Mouse (Mus musculus) heart, postnatal 10 days (tissue): Measurements from ENCODE around the gene Pitx2. TPM values are rescaled to one million over a fixed set of nuclear protein-coding genes. Genes with fewer than 3 reads are reported as not detected.

ENCODE experiments used
- DNase-seq, 2 experiments: peaks; one replicate each; pipeline ENCODE4 v3.0.0; 2021
- intact Hi-C: fragments of 180-260 bp; cut with DNase I; formaldehyde crosslinking; loops from one replicate; pipeline ENCODE4 v1.15.1; 2025
- total RNA-seq, 2 experiments: library from RNA; stranded (reverse); gene quantifications; 2 replicates each; pipeline ENCODE4 v1.2.3; 2021

The Pitx2 gene
- total RNA-seq, 2 experiments from 2014 or later, result 1.4 to 1.6 TPM

- intact Hi-C loops, result loop anchor here (2.0 to 10.0 kb wide), 5 partner anchors 14 to 1196 kb away; no protein-coding TSS in a partner anchor
- peak in 1 of 2 experiments; percentile 22 for DNase-seq
These were observed 1.5 kb downstream of the Pitx2 start for GRCm38 (mm10) chr3:129201156-129201555.

GRCm38 (mm10) chr3:129201681-129202255, 2.1 kb downstream of the Pitx2 start:
- intact Hi-C loops, result loop anchor here (2.0 to 10.0 kb wide), 5 partner anchors 13 to 1197 kb away; no protein-coding TSS in a partner anchor
- DNase-seq, result peak in 1 of 2 experiments; percentile 2

- DNase-seq, result peak in 1 of 2 experiments; percentile 6
- intact Hi-C loops, result loop anchor here (5.0 to 10.0 kb wide), 4 partner anchors 678 to 1198 kb away; no protein-coding TSS in a partner anchor
These were observed 3.4 kb downstream of the Pitx2 start for GRCm38 (mm10) chr3:129202871-129203740.

GRCm38 (mm10) chr3:129203761-129204440, 4.2 kb downstream of the Pitx2 start:
- DNase-seq, result no peak
- intact Hi-C loops, result loop anchor here (1.0 to 10.0 kb wide), 5 partner anchors 679 to 1199 kb away; no protein-coding TSS in a partner anchor

GRCm38 (mm10) chr3:129204441-129205313, 5.0 kb downstream of the Pitx2 start:
- intact Hi-C loops, result loop anchor here (1.0 to 10.0 kb wide), 5 partner anchors 680 to 1200 kb away; no protein-coding TSS in a partner anchor
- DNase-seq, result peak; percentile 82 to 86

GRCm38 (mm10) chr3:129205481-129206175, 6.0 kb downstream of the Pitx2 start:
- no peak for DNase-seq
- intact Hi-C loops, result loop anchor here (10.0 kb wide), 3 partner anchors 681 to 1201 kb away; no protein-coding TSS in a partner anchor

- intact Hi-C loops, result loop anchor here (10.0 kb wide), 3 partner anchors 682 to 1202 kb away; no protein-coding TSS in a partner anchor
These were observed 7.1 kb downstream of the Pitx2 start for GRCm38 (mm10) chr3:129206776-129207175.

GRCm38 (mm10) chr3:129207231-129208030, 7.8 kb downstream of the Pitx2 start:
- DNase-seq, result no peak
- intact Hi-C loops, result loop anchor here (10.0 kb wide), 3 partner anchors 683 to 1203 kb away; no protein-coding TSS in a partner anchor

More at GRCm38 (mm10) chr3:129206776-129207175, 7.1 kb downstream of the Pitx2 start:
- no peak for DNase-seq

GRCm38 (mm10) chr3:129208031-129208380, 8.3 kb downstream of the Pitx2 start:
- intact Hi-C loops, result loop anchor here (10.0 kb wide), 3 partner anchors 683 to 1203 kb away; no protein-coding TSS in a partner anchor
- DNase-seq, result no peak

GRCm38 (mm10) chr3:129208421-129208820, 8.7 kb downstream of the Pitx2 start:
- DNase-seq, result no peak
- intact Hi-C loops, result loop anchor here (10.0 kb wide), 3 partner anchors 684 to 1204 kb away; no protein-coding TSS in a partner anchor

- no peak for DNase-seq
- intact Hi-C loops, result loop anchor here (10.0 kb wide), 3 partner anchors 684 to 1204 kb away; no protein-coding TSS in a partner anchor
These were observed 9.6 kb downstream of the Pitx2 start for GRCm38 (mm10) chr3:129209266-129209665.

- no peak for DNase-seq
- intact Hi-C loops, result loop anchor here (10.0 kb wide), 3 partner anchors 685 to 1205 kb away; no protein-coding TSS in a partner anchor
These were observed 10.1 kb downstream of the Pitx2 start for GRCm38 (mm10) chr3:129209771-129210170.

GRCm38 (mm10) chr3:129212038-129212645, 12.5 kb downstream of the Pitx2 start:
- intact Hi-C loops, result no loop called here
- DNase-seq, result no peak

- intact Hi-C loops, result no loop called here
- DNase-seq, result no peak
These were observed 13.1 kb downstream of the Pitx2 start for GRCm38 (mm10) chr3:129212807-129213206.

GRCm38 (mm10) chr3:129213633-129214145, 14.0 kb downstream of the Pitx2 start:
- intact Hi-C loops, result loop anchor here (2.0 kb wide), 1 partner anchor 13 kb away; no protein-coding TSS in a partner anchor
- peak; percentile 84 to 88 for DNase-seq

- intact Hi-C loops, result loop anchor here (2.0 kb wide), 1 partner anchor 13 kb away; no protein-coding TSS in a partner anchor
- no peak for DNase-seq
These were observed 14.5 kb downstream of the Pitx2 start for GRCm38 (mm10) chr3:129214146-129214665.
